Mouse (Mus musculus) hindbrain, embryonic 12.5 days (tissue): ENCODE data around the gene Adgrf5. TPM values are rescaled to one million over a fixed set of nuclear protein-coding genes. Genes with fewer than 3 reads are reported as not detected.
"Not testable (repeated sequence)": the region's sequence is repeated elsewhere in the genome, so short reads cannot be mapped to it uniquely, and the experiment has no call there.

Source experiments
- ATAC-seq: fragments of 200-750 bp; cut with Nextera tagmentation; 2 replicates; pipeline ENCODE4 v1.8.0; 2017; ENCODE audit warnings: moderate TSS enrichment; ENCODE audit not compliant: low FRiP score
- H3K27ac ChIP-seq: fragments of 300-500 bp; sonication (generic); 2 replicates; pipeline ENCODE4 v1.5.1; 2016; ENCODE audit warnings: mild to moderate bottlenecking
- H3K27me3 ChIP-seq: fragments of 300-500 bp; sonication (generic); 2 replicates; pipeline ENCODE4 v1.6.1; 2016; ENCODE audit warnings: mild to moderate bottlenecking
- H3K36me3 ChIP-seq: fragments of 300-500 bp; sonication (generic); 2 replicates; pipeline ENCODE4 v1.6.1; 2016; ENCODE audit warnings: mild to moderate bottlenecking
- H3K4me1 ChIP-seq: fragments of 300-500 bp; sonication (generic); 2 replicates; pipeline ENCODE4 v1.6.1; 2016
- H3K4me2 ChIP-seq: fragments of 300-500 bp; sonication (generic); replicated peaks from 2 replicates; pipeline ENCODE4 v1.6.1; 2016; ENCODE audit warnings: mild to moderate bottlenecking
- H3K4me3 ChIP-seq: fragments of 300-500 bp; sonication (generic); 2 replicates; pipeline ENCODE4 v1.5.1; 2016; ENCODE audit warnings: mild to moderate bottlenecking
- H3K9ac ChIP-seq: fragments of 300-500 bp; sonication (generic); 2 replicates; pipeline ENCODE4 v1.6.1; 2016; ENCODE audit warnings: mild to moderate bottlenecking, moderate library complexity
- H3K9me3 ChIP-seq: fragments of 300-500 bp; sonication (generic); replicated peaks from 2 replicates; pipeline ENCODE4 v1.6.1; 2016; ENCODE audit warnings: mild to moderate bottlenecking
- WGBS: fragments of 180-500 bp; shearing (Covaris S2); methylation state at CpG from one replicate; pipeline ENCODE4 v1.1.7; 2016; 5-methylcytosine and 5-hydroxymethylcytosine counted together
- polyA plus RNA-seq: library from polyadenylated mRNA; unstranded; fragments of >200 nt; fragmentation: Nextera tagmentation; extraction: Ambion mirVana; gene quantifications from 2 replicates; pipeline ENCODE4 v1.2.1, GENCODE M21; 2016

Gene Adgrf5
- polyA plus RNA-seq, result 11.4 and 13.2 TPM in 2 replicates

- no peaks in the 10 kb centered on the region for H3K9me3 ChIP-seq
- H3K4me2 ChIP-seq, result no peak within 1 kb of the TSS
- no peaks in the 10 kb centered on the region for H3K36me3 ChIP-seq
- H3K27me3 ChIP-seq, result no peaks in the 10 kb centered on the region
- no peak within 1 kb of the TSS for H3K9ac ChIP-seq
- no peak within 1 kb of the TSS for H3K27ac ChIP-seq
- ATAC-seq, result no peak
- H3K4me3 ChIP-seq, result no peak within 1 kb of the TSS
- whole genome bisulfite sequencing, result 59% methylated on average over 16 of the region's 16 CpGs
- H3K4me1 ChIP-seq, result peaks cover 3% of the 10 kb centered on the region; the same call in 1 of the 2 replicates
Measured at GRCm38 (mm10) chr17:43359826-43360619, at the start of gene Adgrf5. Adgrf5 (plus strand) TSS chr17:43360451.

GRCm38 (mm10) chr17:43325986-43326671, 34.1 kb upstream of the Adgrf5 start:
- H3K9ac ChIP-seq, result no peak overlapping the region
- no peaks in the 10 kb centered on the region; the same call in 1 of the 2 replicates for H3K27me3 ChIP-seq
- H3K27ac ChIP-seq, result no peak overlapping the region
- peaks cover 7% of the 10 kb centered on the region; the same call in 1 of the 2 replicates for H3K9me3 ChIP-seq
- 42% methylated on average over 7 of the region's 7 CpGs for WGBS
- no peak overlapping the region for H3K4me3 ChIP-seq
- H3K4me1 ChIP-seq, result peaks cover 8% of the 10 kb centered on the region
- H3K36me3 ChIP-seq, result no peaks in the 10 kb centered on the region
- peak; percentile 42 for ATAC-seq
- peak overlapping the region; percentile 60 for H3K4me2 ChIP-seq

GRCm38 (mm10) chr17:43326726-43327700, 33.2 kb upstream of the Adgrf5 start:
- peak overlapping the region; percentile 60 for H3K4me2 ChIP-seq
- peak overlapping the region; percentile 34 for H3K4me3 ChIP-seq
- H3K4me1 ChIP-seq, result peaks cover 8% of the 10 kb centered on the region
- ATAC-seq, result peak; percentile 93
- H3K27me3 ChIP-seq, result no peaks in the 10 kb centered on the region; the same call in 1 of the 2 replicates
- H3K27ac ChIP-seq, result peak overlapping the region; percentile 76
- no peaks in the 10 kb centered on the region for H3K36me3 ChIP-seq
- WGBS, result 9% methylated on average over 28 of the region's 29 CpGs
- peak overlapping the region; percentile 53; the same call in 1 of the 2 replicates for H3K9ac ChIP-seq
- peaks cover 7% of the 10 kb centered on the region; the same call in 1 of the 2 replicates for H3K9me3 ChIP-seq

GRCm38 (mm10) chr17:43327810-43328209, 32.4 kb upstream of the Adgrf5 start:
- peaks cover 8% of the 10 kb centered on the region for H3K4me1 ChIP-seq
- peak overlapping the region; percentile 60; the same call in 1 of the 2 replicates for H3K4me2 ChIP-seq
- no peak overlapping the region for H3K4me3 ChIP-seq
- no peaks in the 10 kb centered on the region; the same call in 1 of the 2 replicates for H3K27me3 ChIP-seq
- peaks cover 4% of the 10 kb centered on the region; the same call in 1 of the 2 replicates for H3K9me3 ChIP-seq
- WGBS, result 77% methylated on average over 6 of the region's 6 CpGs
- ATAC-seq, result 0 out of 2 replicates have a peak, but pooled peaks have one; percentile 13
- H3K27ac ChIP-seq, result no peak overlapping the region
- no peaks in the 10 kb centered on the region for H3K36me3 ChIP-seq
- H3K9ac ChIP-seq, result no peak overlapping the region

GRCm38 (mm10) chr17:43329216-43329615, 31.0 kb upstream of the Adgrf5 start:
- H3K9me3 ChIP-seq, result no peaks in the 10 kb centered on the region
- ATAC-seq, result no peak
- H3K4me3 ChIP-seq, result no peak overlapping the region
- H3K4me1 ChIP-seq, result peaks cover 8% of the 10 kb centered on the region
- H3K27ac ChIP-seq, result no peak overlapping the region
- no peak overlapping the region for H3K9ac ChIP-seq
- WGBS, result 90% methylated on average over 4 of the region's 4 CpGs
- no peak overlapping the region for H3K4me2 ChIP-seq
- H3K27me3 ChIP-seq, result no peaks in the 10 kb centered on the region; the same call in 1 of the 2 replicates
- no peaks in the 10 kb centered on the region for H3K36me3 ChIP-seq

- Histone ChIP-seq H3K9ac (no peak overlapping the region), H3K27me3 (no peaks in the 10 kb centered on the region; the same call in 1 of the 2 replicates), H3K4me3 (no peak overlapping the region), H3K4me1 (peaks cover 8% of the 10 kb centered on the region), H3K36me3 (no peaks in the 10 kb centered on the region), H3K9me3 (no peaks in the 10 kb centered on the region), H3K27ac (no peak overlapping the region), H3K4me2 (no peak overlapping the region)
- 85% methylated on average over 7 of the region's 7 CpGs for WGBS
- ATAC-seq, result no peak
Measured at GRCm38 (mm10) chr17:43329761-43330183, 30.5 kb upstream of the Adgrf5 start.

GRCm38 (mm10) chr17:43332686-43333085, 27.6 kb upstream of the Adgrf5 start:
- H3K9me3 ChIP-seq, result no peaks in the 10 kb centered on the region
- no peaks in the 10 kb centered on the region for H3K4me1 ChIP-seq
- no peaks in the 10 kb centered on the region for H3K36me3 ChIP-seq
- no peak overlapping the region for H3K4me3 ChIP-seq
- H3K27me3 ChIP-seq, result no peaks in the 10 kb centered on the region
- no peak overlapping the region for H3K27ac ChIP-seq
- no peak overlapping the region for H3K9ac ChIP-seq
- H3K4me2 ChIP-seq, result no peak overlapping the region
- no peak for ATAC-seq
- WGBS, result 48% methylated on average over 5 of the region's 5 CpGs

- Histone ChIP-seq H3K9me3 (no peaks in the 10 kb centered on the region), H3K27me3 (no peaks in the 10 kb centered on the region), H3K36me3 (no peaks in the 10 kb centered on the region), H3K4me3 (no peak overlapping the region), H3K4me2 (no peak overlapping the region), H3K4me1 (no peaks in the 10 kb centered on the region), H3K9ac (no peak overlapping the region), H3K27ac (no peak overlapping the region)
- ATAC-seq, result no peak
- WGBS, result 77% methylated on average over 9 of the region's 9 CpGs
Measured at GRCm38 (mm10) chr17:43334074-43334473, 26.2 kb upstream of the Adgrf5 start.

GRCm38 (mm10) chr17:43337643-43338042, 22.6 kb upstream of the Adgrf5 start:
- Histone ChIP-seq H3K4me2 (no peak overlapping the region), H3K9ac (no peak overlapping the region), H3K4me3 (no peak overlapping the region), H3K27ac (no peak overlapping the region), H3K4me1 (no peaks in the 10 kb centered on the region), H3K36me3 (no peaks in the 10 kb centered on the region), H3K27me3 (no peaks in the 10 kb centered on the region), H3K9me3 (no peaks in the 10 kb centered on the region)
- no peak for ATAC-seq
- 85% methylated on average over 2 of the region's 2 CpGs for WGBS

GRCm38 (mm10) chr17:43338279-43338678, 22.0 kb upstream of the Adgrf5 start:
- no peak for ATAC-seq
- Histone ChIP-seq H3K27ac (no peak overlapping the region), H3K4me1 (no peaks in the 10 kb centered on the region), H3K9ac (no peak overlapping the region), H3K4me2 (no peak overlapping the region), H3K27me3 (no peaks in the 10 kb centered on the region), H3K4me3 (no peak overlapping the region), H3K9me3 (no peaks in the 10 kb centered on the region), H3K36me3 (no peaks in the 10 kb centered on the region)
- WGBS, result 78% methylated on average over 3 of the region's 3 CpGs

GRCm38 (mm10) chr17:43346499-43346898, 13.8 kb upstream of the Adgrf5 start:
- H3K27ac ChIP-seq, ATAC-seq, H3K4me3 ChIP-seq, H3K9me3 ChIP-seq, H3K36me3 ChIP-seq, H3K27me3 ChIP-seq, H3K9ac ChIP-seq, H3K4me1 ChIP-seq, H3K4me2 ChIP-seq: not testable (repeated sequence)
- WGBS, result 92% methylated on average over 2 of the region's 2 CpGs
